Mouse (Mus musculus) G1E (cell line): ENCODE results near the gene 5730596B20Rik. TPM values are rescaled to one million over a fixed set of nuclear protein-coding genes. Genes with fewer than 3 reads are reported as not detected.

Experiments used
- ATAC-seq: 2 replicates; pipeline ENCODE4 v1.8.0; 2016; ENCODE audit warnings: mild to moderate bottlenecking; ENCODE audit not compliant: insufficient number of reproducible peaks, poor library complexity, low FRiP score, severe bottlenecking; ENCODE audit errors: extremely low read depth
- DNase-seq: peaks from one replicate; pipeline ENCODE4 v3.0.0; 2012; ENCODE audit warnings: low spot score
- H3K27me3 ChIP-seq: 2 replicates; pipeline ENCODE4 v1.6.1; 2012; ENCODE audit warnings: mild to moderate bottlenecking, low read length, inconsistent platforms; ENCODE audit not compliant: insufficient read depth
- H3K36me3 ChIP-seq: replicated peaks from 2 replicates; pipeline ENCODE3; 2012; ENCODE audit warnings: mild to moderate bottlenecking, inconsistent platforms
- H3K4me1 ChIP-seq: 2 replicates; pipeline ENCODE4 v1.6.1; 2012; ENCODE audit warnings: low read depth, low read length, inconsistent platforms, mixed read lengths; ENCODE audit not compliant: insufficient read depth
- H3K4me3 ChIP-seq: 2 replicates; pipeline ENCODE4 v1.5.1; 2012; ENCODE audit warnings: low read depth, mild to moderate bottlenecking, inconsistent platforms, low read length, moderate library complexity, mixed read lengths
- H3K9me3 ChIP-seq: replicated peaks from 2 replicates; pipeline ENCODE4 v1.6.1; 2012; ENCODE audit warnings: inconsistent platforms
- CTCF ChIP-seq: IDR thresholded peaks from 2 replicates; pipeline ENCODE4 v1.5.1; 2012; ENCODE audit warnings: low read depth, low read length, inconsistent platforms, mixed read lengths
- GATA1 ChIP-seq: IDR thresholded peaks from 2 replicates; pipeline ENCODE4 v1.6.1; 2012; ENCODE audit warnings: borderline replicate concordance, low read length, inconsistent platforms, mixed read lengths
- GATA2 ChIP-seq: IDR thresholded peaks from 2 replicates; pipeline ENCODE4 v1.6.1; 2012; ENCODE audit warnings: low read depth, low read length, inconsistent platforms, borderline replicate concordance
- POLR2AphosphoS5 ChIP-seq: IDR thresholded peaks from 2 replicates; pipeline ENCODE4 v1.6.1; 2012; ENCODE audit warnings: low read depth, low read length, inconsistent platforms; ENCODE audit not compliant: insufficient replicate concordance
- TAL1 ChIP-seq: conservative IDR thresholded peaks from 2 replicates; pipeline ENCODE4 v1.6.1; 2012; ENCODE audit warnings: low read depth, low read length, inconsistent platforms, mixed read lengths
- polyA plus RNA-seq: library from polyadenylated mRNA; stranded (reverse); fragments of >175 nt; gene quantifications from 2 replicates; pipeline ENCODE4 v1.2.3, GENCODE M21; 2012
- total RNA-seq, 2 experiments: library from RNA; stranded (forward) in 1 of 2; stranded (reverse) in 1 of 2; fragments of 200-1000 nt in 1 of 2; fragments of >200 nt in 1 of 2; fragmentation: Nextera tagmentation in 1 of 2; gene quantifications; 2 replicates each; pipeline ENCODE4 v1.2.3; 2014 to 2017

Gene 5730596B20Rik
- total and polyA plus RNA-seq, 3 experiments, result 0.05 TPM; not detected in 2

DNA sequence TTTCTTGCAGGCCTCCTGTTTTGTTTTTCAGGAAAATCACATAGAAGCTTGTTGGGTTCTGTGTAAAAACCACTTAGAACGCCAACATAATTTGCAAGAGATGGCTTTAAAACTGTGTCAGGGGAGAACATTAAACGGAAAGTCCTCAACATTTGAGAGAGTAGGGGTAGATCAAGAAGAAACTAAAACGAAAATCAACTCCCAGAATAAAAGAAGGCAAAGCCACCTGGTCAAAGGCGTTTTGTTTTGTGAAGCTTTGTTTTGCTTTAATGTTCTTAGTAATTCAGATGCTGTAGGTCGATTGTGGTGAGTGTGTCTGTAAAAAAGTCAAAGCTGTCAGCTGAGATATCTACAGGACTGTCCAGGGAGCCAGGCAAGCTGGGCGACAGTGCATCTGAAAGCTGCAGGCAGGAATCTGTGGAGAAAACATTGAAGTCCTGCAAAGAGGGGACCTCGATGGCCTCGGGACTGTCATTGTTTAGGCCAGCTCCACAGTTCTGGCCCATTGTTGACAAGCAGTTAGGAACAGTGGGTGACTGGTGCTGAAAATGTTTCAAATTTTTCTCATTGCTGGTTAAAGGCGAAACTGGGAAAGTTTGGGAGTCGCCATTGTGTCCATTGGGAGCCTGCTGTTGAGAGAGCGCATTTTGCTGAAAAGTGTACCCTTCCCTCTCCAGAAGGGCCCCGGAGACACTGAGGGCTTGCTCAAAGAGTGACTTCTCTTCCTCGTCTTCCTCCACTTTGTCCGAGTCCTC, 14.5 kb upstream of the 5730596B20Rik start:
- H3K4me1 ChIP-seq, result no peaks in the 10 kb centered on the region
- no peaks in the 10 kb centered on the region for H3K9me3 ChIP-seq
- DNase-seq, result no peak
- H3K36me3 ChIP-seq, result no peaks in the 10 kb centered on the region
- TF ChIP-seq CTCF (no peak), GATA2 (no peak), POLR2AphosphoS5 (no peak), TAL1 (no peak), GATA1 (no peak)
- no peak for ATAC-seq
- peaks cover 59% of the 10 kb centered on the region for H3K27me3 ChIP-seq
- no peak overlapping the region for H3K4me3 ChIP-seq

- Histone ChIP-seq H3K4me1 (no peaks in the 10 kb centered on the region), H3K9me3 (no peaks in the 10 kb centered on the region), H3K27me3 (peaks cover 65% of the 10 kb centered on the region), H3K36me3 (no peaks in the 10 kb centered on the region), H3K4me3 (no peak overlapping the region)
- no peak for TF ChIP-seq POLR2AphosphoS5
- no peak for TF ChIP-seq GATA2
- TF ChIP-seq TAL1, result no peak
- TF ChIP-seq GATA1, result no peak
- TF ChIP-seq CTCF, result no peak
- DNase-seq (no peak), ATAC-seq (no peak)
Observed at GRCm38 (mm10) chr6:52163366-52164031, 13.8 kb upstream of the 5730596B20Rik start.

- TF ChIP-seq POLR2AphosphoS5 (no peak), TAL1 (no peak), GATA2 (no peak), GATA1 (no peak), CTCF (no peak)
- Histone ChIP-seq H3K36me3 (no peaks in the 10 kb centered on the region), H3K4me1 (no peaks in the 10 kb centered on the region), H3K27me3 (peaks cover 69% of the 10 kb centered on the region), H3K9me3 (no peaks in the 10 kb centered on the region), H3K4me3 (no peak overlapping the region)
- ATAC-seq (no peak), DNase-seq (no peak)
Observed at GRCm38 (mm10) chr6:52164051-52164625, 13.2 kb upstream of the 5730596B20Rik start.

- H3K4me1 ChIP-seq, result no peaks in the 10 kb centered on the region
- H3K9me3 ChIP-seq, result no peaks in the 10 kb centered on the region
- no peak within 1 kb of the TSS for H3K4me3 ChIP-seq
- no peaks in the 10 kb centered on the region for H3K36me3 ChIP-seq
- TF ChIP-seq POLR2AphosphoS5, result no peak
- no peak for TF ChIP-seq CTCF
- no peak for TF ChIP-seq TAL1
- no peak for TF ChIP-seq GATA1
- no peak for TF ChIP-seq GATA2
- peaks cover 67% of the 10 kb centered on the region for H3K27me3 ChIP-seq
- ATAC-seq, result no peak
- DNase-seq, result no peak
Observed at GRCm38 (mm10) chr6:52164626-52165440, 12.5 kb upstream of the 5730596B20Rik start, which contains the start of gene Hoxa2. Gene Hoxa2 (minus strand): TSS chr6:52164831.

GRCm38 (mm10) chr6:52165441-52166370, 11.6 kb upstream of the 5730596B20Rik start:
- DNase-seq, result no peak
- Histone ChIP-seq H3K36me3 (no peaks in the 10 kb centered on the region), H3K27me3 (peaks cover 72% of the 10 kb centered on the region), H3K4me3 (no peak overlapping the region), H3K4me1 (no peaks in the 10 kb centered on the region), H3K9me3 (no peaks in the 10 kb centered on the region)
- TF ChIP-seq GATA2, result no peak
- no peak for TF ChIP-seq GATA1
- TF ChIP-seq POLR2AphosphoS5, result no peak
- no peak for TF ChIP-seq TAL1
- TF ChIP-seq CTCF, result no peak
- ATAC-seq, result no peak
